Mouse (Mus musculus): ENCODE results near the gene Acss1. TPM values are rescaled to one million over a fixed set of nuclear protein-coding genes. Genes with fewer than 3 reads are reported as not detected.

Acss1 gene
- total and polyA plus RNA-seq, 2 experiments from 2014 or later, result 18.5 to 59.2 TPM

DNA sequence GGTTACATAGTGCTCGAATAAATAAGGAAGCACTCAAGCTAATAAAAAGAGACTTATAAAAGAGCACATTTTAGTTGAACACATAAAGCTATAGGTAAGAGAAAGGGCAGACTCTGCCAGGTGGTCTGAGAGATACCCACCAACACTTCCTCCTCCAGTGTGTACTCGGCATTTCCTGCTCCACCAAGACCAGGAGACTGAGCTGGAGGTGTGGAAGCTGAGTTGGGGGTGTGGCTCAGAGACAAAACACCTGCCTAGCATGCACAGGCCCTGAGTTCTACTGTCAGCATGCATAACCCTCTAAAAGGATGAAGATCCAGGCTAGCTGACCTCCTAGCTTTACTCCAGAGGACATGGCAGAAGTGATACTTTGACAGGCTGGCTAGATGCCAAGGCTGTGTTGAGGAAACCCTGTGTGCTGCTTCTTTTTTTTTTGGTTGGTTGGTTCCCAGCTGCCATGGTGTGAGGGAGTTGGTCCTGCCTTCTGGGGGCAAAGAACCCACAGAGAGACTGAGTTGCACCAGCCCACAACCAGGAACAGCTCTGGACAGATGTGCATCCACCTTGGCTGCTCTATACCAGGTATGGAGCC lies 1.2 kb upstream of the Acss1 start:
- no peaks in the 10 kb centered on the region for H3K27me3 ChIP-seq (ENCODE audit: control insufficient read depth, insufficient read depth, low read length)
- DNase-seq (ENCODE audit: low spot score) (no peak), ATAC-seq (ENCODE audit: insufficient read depth, low read depth) (no peak)
- no peaks in the 10 kb centered on the region for H3K9me3 ChIP-seq (replicated peaks; ENCODE audit: control insufficient read depth, low read length)
- H3K9ac ChIP-seq (replicated peaks; ENCODE audit: low read depth, low read length), result no peak overlapping the region
- 0 out of 2 replicates have a peak, but pooled peaks cover 6% of the 10 kb centered on the region for H3K4me1 ChIP-seq (ENCODE audit: control insufficient read depth, insufficient read depth)
- no peak overlapping the region for H3K4me3 ChIP-seq (ENCODE audit: low read depth, low read length)
- H3K4me2 ChIP-seq (ENCODE audit: low read depth, low read length), result no peak overlapping the region
- 72% methylated on average over 2 of the region's 2 CpGs for WGBS
- TF ChIP-seq CTCF (IDR thresholded peaks at IDR 0.05; ENCODE audit: low read depth) (no peak), EP300 (IDR thresholded peaks at IDR 0.05; ENCODE audit: low read depth) (no peak)
- H3K27ac ChIP-seq (ENCODE audit: low read depth), result no peak overlapping the region
- no peaks in the 10 kb centered on the region for H3K36me3 ChIP-seq (replicated peaks; ENCODE audit: control insufficient read depth, insufficient read depth, low read length)

DNA sequence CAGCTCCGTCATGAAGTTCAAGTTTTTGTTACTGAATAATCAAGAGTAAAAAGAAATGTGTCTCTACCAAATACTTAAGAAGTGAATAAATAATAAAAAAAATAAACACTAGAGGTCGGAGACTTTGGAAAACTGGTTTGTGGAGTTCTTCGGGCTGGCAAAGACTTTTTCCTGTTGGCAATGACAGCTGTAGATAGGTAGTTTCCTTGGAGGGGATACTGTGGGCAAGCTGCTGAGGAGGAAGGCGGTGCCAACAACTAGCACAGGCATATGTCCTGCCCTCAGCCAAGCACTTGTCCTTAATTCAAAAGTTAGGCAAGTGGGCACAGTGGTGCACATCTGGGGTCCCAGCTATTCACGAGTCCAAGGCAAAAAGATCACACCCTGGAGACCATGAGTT lies 656 bp upstream of the Acss1 start:
- H3K36me3 ChIP-seq (replicated peaks; ENCODE audit: control insufficient read depth, insufficient read depth, low read length), result no peaks in the 10 kb centered on the region
- H3K4me2 ChIP-seq (ENCODE audit: low read depth, low read length), result no peak overlapping the region; the same call in 1 of the 2 replicates
- ATAC-seq (ENCODE audit: insufficient read depth, low read depth) (no peak), DNase-seq (ENCODE audit: low spot score) (no peak)
- no peaks in the 10 kb centered on the region for H3K9me3 ChIP-seq (replicated peaks; ENCODE audit: control insufficient read depth, low read length)
- 0 out of 2 replicates have a peak, but pooled peaks cover 8% of the 10 kb centered on the region for H3K4me1 ChIP-seq (ENCODE audit: control insufficient read depth, insufficient read depth)
- TF ChIP-seq EP300 (IDR thresholded peaks at IDR 0.05; ENCODE audit: low read depth) (no peak), CTCF (IDR thresholded peaks at IDR 0.05; ENCODE audit: low read depth) (no peak)
- 81% methylated on average over 5 of the region's 5 CpGs for whole genome bisulfite sequencing
- H3K4me3 ChIP-seq (ENCODE audit: low read depth, low read length), result no peak overlapping the region
- H3K9ac ChIP-seq (replicated peaks; ENCODE audit: low read depth, low read length), result no peak overlapping the region
- no peak overlapping the region for H3K27ac ChIP-seq (ENCODE audit: low read depth)
- no peaks in the 10 kb centered on the region for H3K27me3 ChIP-seq (ENCODE audit: control insufficient read depth, insufficient read depth, low read length)

DNA sequence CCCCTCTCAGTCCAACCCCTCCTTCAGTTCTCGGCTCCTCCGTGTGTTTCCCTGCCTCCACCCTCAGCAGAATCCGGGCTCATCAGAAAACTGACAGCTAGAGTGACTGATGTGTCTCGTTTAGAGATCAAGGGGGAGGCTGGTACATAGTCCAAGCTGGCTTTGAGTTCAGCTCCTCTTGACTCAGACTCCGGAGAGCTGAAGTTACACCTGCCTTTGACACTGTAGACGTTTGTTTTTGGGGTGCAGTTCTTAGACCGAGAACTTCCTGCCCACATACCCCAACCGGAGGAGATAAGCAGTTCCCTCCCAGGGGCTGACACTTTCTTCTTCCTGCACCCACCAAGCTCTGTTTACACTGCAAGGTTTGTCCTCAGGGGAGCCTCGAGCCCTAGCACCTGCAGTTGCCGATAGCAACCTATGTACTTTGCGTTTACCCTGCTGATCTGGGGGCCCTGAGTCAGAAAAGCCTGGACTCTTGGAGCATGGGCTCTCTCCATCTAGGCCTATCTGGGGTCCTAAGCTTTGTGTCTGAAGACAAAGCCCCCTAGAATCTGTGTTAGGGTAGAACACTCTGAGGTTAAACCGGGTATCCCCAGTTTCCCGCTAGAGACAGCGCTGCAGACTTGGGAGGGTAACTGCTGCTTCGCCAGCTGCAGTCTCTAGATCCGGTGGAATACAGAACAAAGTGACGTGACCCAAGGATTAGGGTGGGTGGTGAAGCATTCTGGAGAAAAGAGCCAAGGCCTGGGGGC lies 1.1 kb downstream of the Acss1 start:
- ATAC-seq (ENCODE audit: insufficient read depth, low read depth) (peak; percentile 15; the same call in 1 of the 2 replicates), DNase-seq (ENCODE audit: low spot score) (peak; percentile 5)
- 6% methylated on average over 17 of the region's 17 CpGs for WGBS
- Histone ChIP-seq H3K4me3 (ENCODE audit: low read depth, low read length) (peak overlapping the region; percentile 63), H3K27ac (ENCODE audit: low read depth) (peak overlapping the region; percentile 68), H3K4me1 (ENCODE audit: control insufficient read depth, insufficient read depth) (peaks cover 20% of the 10 kb centered on the region), H3K27me3 (ENCODE audit: control insufficient read depth, insufficient read depth, low read length) (no peaks in the 10 kb centered on the region), H3K4me2 (ENCODE audit: low read depth, low read length) (peak overlapping the region; percentile 92), H3K9me3 (replicated peaks; ENCODE audit: control insufficient read depth, low read length) (no peaks in the 10 kb centered on the region), H3K9ac (replicated peaks; ENCODE audit: low read depth, low read length) (peak overlapping the region; percentile 70), H3K36me3 (replicated peaks; ENCODE audit: control insufficient read depth, insufficient read depth, low read length) (no peaks in the 10 kb centered on the region)
- no peak for TF ChIP-seq CTCF (IDR thresholded peaks at IDR 0.05; ENCODE audit: low read depth)
- TF ChIP-seq EP300 (IDR thresholded peaks at IDR 0.05; ENCODE audit: low read depth), result no peak

DNA sequence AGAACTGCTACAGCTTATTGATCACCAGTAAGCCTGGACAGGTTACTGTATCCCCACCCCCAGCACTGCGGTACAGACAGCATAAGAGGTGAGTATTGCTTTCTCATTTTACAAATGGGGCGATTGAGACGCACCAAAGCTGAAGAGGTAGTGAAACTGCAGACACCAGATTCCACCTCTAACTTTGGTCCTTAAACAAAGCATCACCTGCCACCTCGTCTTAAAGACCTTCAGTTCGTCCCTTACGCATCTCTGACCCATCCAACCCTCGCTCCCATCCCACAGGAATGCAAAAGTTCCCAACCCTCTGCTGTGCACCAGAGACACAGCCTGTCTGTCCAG lies 1.6 kb downstream of the Acss1 start:
- no peaks in the 10 kb centered on the region for H3K27me3 ChIP-seq (ENCODE audit: control insufficient read depth, insufficient read depth, low read length)
- no peaks in the 10 kb centered on the region for H3K36me3 ChIP-seq (replicated peaks; ENCODE audit: control insufficient read depth, insufficient read depth, low read length)
- WGBS, result 56% methylated on average over 7 of the region's 7 CpGs
- H3K4me1 ChIP-seq (ENCODE audit: control insufficient read depth, insufficient read depth), result peaks cover 20% of the 10 kb centered on the region
- peak overlapping the region; percentile 70; the same call in 1 of the 2 replicates for H3K9ac ChIP-seq (replicated peaks; ENCODE audit: low read depth, low read length)
- DNase-seq (ENCODE audit: low spot score) (no peak), ATAC-seq (ENCODE audit: insufficient read depth, low read depth) (no peak)
- peak overlapping the region; percentile 92 for H3K4me2 ChIP-seq (ENCODE audit: low read depth, low read length)
- no peaks in the 10 kb centered on the region for H3K9me3 ChIP-seq (replicated peaks; ENCODE audit: control insufficient read depth, low read length)
- peak overlapping the region; percentile 63 for H3K4me3 ChIP-seq (ENCODE audit: low read depth, low read length)
- TF ChIP-seq EP300 (IDR thresholded peaks at IDR 0.05; ENCODE audit: low read depth), result no peak
- TF ChIP-seq CTCF (IDR thresholded peaks at IDR 0.05; ENCODE audit: low read depth), result no peak
- peak overlapping the region; percentile 30; the same call in 1 of the 2 replicates for H3K27ac ChIP-seq (ENCODE audit: low read depth)

DNA sequence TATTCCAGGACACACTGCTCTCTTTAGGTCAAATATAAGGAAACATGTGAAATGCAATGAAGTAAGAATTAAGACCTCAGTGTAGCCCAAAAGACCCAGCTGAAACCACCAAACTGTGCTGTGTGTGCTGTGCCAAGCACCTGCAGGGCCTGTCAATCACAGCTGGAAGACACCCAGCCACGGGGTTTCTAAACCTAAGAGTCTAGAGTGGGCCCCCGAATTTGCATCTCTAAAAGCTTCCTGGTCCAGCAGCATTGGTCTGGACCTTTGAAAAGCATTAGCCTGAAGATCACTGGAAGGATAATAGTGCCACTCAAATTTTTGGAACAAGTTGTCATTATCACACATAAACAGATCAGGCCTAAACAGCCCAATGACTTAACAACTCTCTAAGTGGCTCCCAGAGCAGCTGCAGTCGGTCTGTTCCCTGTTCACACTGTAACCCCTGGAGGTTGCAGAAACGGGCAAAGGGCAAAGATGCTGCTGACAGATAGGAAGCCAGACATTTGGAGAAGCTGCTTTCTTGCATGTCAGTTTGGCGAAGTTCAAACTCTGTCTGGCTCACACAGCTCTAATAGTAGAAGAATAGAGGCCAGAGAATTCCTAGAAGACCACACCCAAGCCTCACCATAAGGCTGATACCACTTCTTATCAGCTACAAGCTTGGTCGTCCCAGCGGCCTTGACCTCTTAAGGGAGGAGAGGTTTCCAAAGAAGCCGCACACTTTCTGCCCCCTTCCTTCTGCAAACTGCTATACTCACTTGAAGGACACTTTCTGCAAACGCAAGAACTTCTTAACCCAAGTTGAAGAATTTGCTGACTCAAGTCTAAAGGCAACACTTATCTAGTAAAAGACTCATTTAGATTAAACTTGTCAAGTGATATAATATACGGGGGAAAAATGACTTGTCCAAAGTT lies 2.5 kb downstream of the Acss1 start:
- no peak for DNase-seq (ENCODE audit: low spot score)
- H3K27ac ChIP-seq (ENCODE audit: low read depth), result peak overlapping the region; percentile 3; the same call in 1 of the 2 replicates
- 48% methylated on average over 10 of the region's 10 CpGs for WGBS
- no peak for TF ChIP-seq EP300 (IDR thresholded peaks at IDR 0.05; ENCODE audit: low read depth)
- TF ChIP-seq CTCF (IDR thresholded peaks at IDR 0.05; ENCODE audit: low read depth), result no peak
- H3K4me2 ChIP-seq (ENCODE audit: low read depth, low read length), result no peak overlapping the region; the same call in 1 of the 2 replicates
- no peak overlapping the region for H3K9ac ChIP-seq (replicated peaks; ENCODE audit: low read depth, low read length)
- H3K9me3 ChIP-seq (replicated peaks; ENCODE audit: control insufficient read depth, low read length), result no peaks in the 10 kb centered on the region
- peaks cover 26% of the 10 kb centered on the region for H3K4me1 ChIP-seq (ENCODE audit: control insufficient read depth, insufficient read depth)
- H3K27me3 ChIP-seq (ENCODE audit: control insufficient read depth, insufficient read depth, low read length), result no peaks in the 10 kb centered on the region
- no peak overlapping the region for H3K4me3 ChIP-seq (ENCODE audit: low read depth, low read length)
- no peak for ATAC-seq (ENCODE audit: insufficient read depth, low read depth)
- H3K36me3 ChIP-seq (replicated peaks; ENCODE audit: control insufficient read depth, insufficient read depth, low read length), result no peaks in the 10 kb centered on the region
